Mouse (Mus musculus) hindbrain, embryonic 15.5 days (tissue): ENCODE results near the gene Cox10. TPM values are rescaled to one million over a fixed set of nuclear protein-coding genes. Genes with fewer than 3 reads are reported as not detected.

Experiments used
- ATAC-seq: fragments of 200-750 bp; cut with Nextera tagmentation; 2 replicates; pipeline ENCODE4 v1.8.0; 2017; ENCODE audit warnings: low read depth, moderate number of reproducible peaks, moderate TSS enrichment; ENCODE audit not compliant: low FRiP score
- H3K27ac ChIP-seq: fragments of 300-500 bp; sonication (generic); replicated peaks from 2 replicates; pipeline ENCODE4 v1.5.1; 2015; ENCODE audit warnings: mild to moderate bottlenecking, inconsistent platforms
- H3K27me3 ChIP-seq: fragments of 300-500 bp; sonication (generic); 2 replicates; pipeline ENCODE4 v1.6.1; 2015; ENCODE audit warnings: control low read depth, inconsistent platforms
- H3K36me3 ChIP-seq: fragments of 300-500 bp; sonication (generic); 2 replicates; pipeline ENCODE4 v1.6.1; 2015; ENCODE audit warnings: control low read depth, inconsistent platforms
- H3K4me1 ChIP-seq: fragments of 300-500 bp; sonication (generic); replicated peaks from 2 replicates; pipeline ENCODE4 v1.6.1; 2015; ENCODE audit warnings: control low read depth, inconsistent platforms
- H3K4me2 ChIP-seq: fragments of 300-500 bp; sonication (generic); 2 replicates; pipeline ENCODE4 v1.6.1; 2015; ENCODE audit warnings: moderate library complexity, mild to moderate bottlenecking, inconsistent platforms
- H3K4me3 ChIP-seq: fragments of 300-500 bp; sonication (generic); 2 replicates; pipeline ENCODE4 v1.5.1; 2015; ENCODE audit warnings: mild to moderate bottlenecking, inconsistent platforms
- H3K9ac ChIP-seq: fragments of 300-500 bp; sonication (generic); 2 replicates; pipeline ENCODE4 v1.6.1; 2015; ENCODE audit warnings: inconsistent platforms
- H3K9me3 ChIP-seq: fragments of 300-500 bp; sonication (generic); 2 replicates; pipeline ENCODE4 v1.6.1; 2016; ENCODE audit warnings: control low read depth, inconsistent platforms
- WGBS: fragments of 180-500 bp; shearing (Covaris S2); methylation state at CpG from one replicate; pipeline ENCODE4 v1.1.7; 2015; 5-methylcytosine and 5-hydroxymethylcytosine counted together
- polyA plus RNA-seq: library from polyadenylated mRNA; unstranded; fragments of >200 nt; fragmentation: Nextera tagmentation; extraction: Ambion mirVana; gene quantifications from 2 replicates; pipeline ENCODE4 v1.2.1, GENCODE M21; 2015

Gene Cox10
- polyA plus RNA-seq, 1 experiment from 2014 or later = 23.3 TPM

- 0 out of 2 replicates have a peak, but pooled peaks have one; percentile 28 for ATAC-seq
- Histone ChIP-seq H3K27me3 (no peaks in the 10 kb centered on the region), H3K27ac (0 out of 2 replicates have a peak overlapping the region, but pooled peaks have one; percentile 30), H3K36me3 (no peaks in the 10 kb centered on the region), H3K4me1 (peaks cover 28% of the 10 kb centered on the region), H3K4me2 (no peak overlapping the region), H3K9ac (no peak overlapping the region), H3K4me3 (no peak overlapping the region), H3K9me3 (no peaks in the 10 kb centered on the region)
- 40% methylated on average over 11 of the region's 11 CpGs for WGBS
These were observed 109.9 kb downstream of the Cox10 start for GRCm38 (mm10) chr11:63969205-63969910.

- no peak overlapping the region for H3K4me2 ChIP-seq
- H3K9me3 ChIP-seq = no peaks in the 10 kb centered on the region
- no peak overlapping the region for H3K4me3 ChIP-seq
- H3K27me3 ChIP-seq = no peaks in the 10 kb centered on the region
- H3K9ac ChIP-seq = no peak overlapping the region
- peak overlapping the region; percentile 30; the same call in 1 of the 2 replicates for H3K27ac ChIP-seq
- ATAC-seq = no peak
- H3K36me3 ChIP-seq = peaks cover under 1% of the 10 kb centered on the region; the same call in 1 of the 2 replicates
- 29% methylated on average over 3 of the region's 3 CpGs for WGBS
- H3K4me1 ChIP-seq = peaks cover 28% of the 10 kb centered on the region
These were observed 110.8 kb downstream of the Cox10 start for GRCm38 (mm10) chr11:63968388-63969035.

- H3K4me3 ChIP-seq = no peak overlapping the region
- WGBS = 81% methylated on average over 9 of the region's 9 CpGs
- H3K9me3 ChIP-seq = no peaks in the 10 kb centered on the region
- H3K4me2 ChIP-seq = no peak overlapping the region
- H3K27me3 ChIP-seq = no peaks in the 10 kb centered on the region
- peaks cover 28% of the 10 kb centered on the region for H3K4me1 ChIP-seq
- H3K9ac ChIP-seq = no peak overlapping the region
- no peak for ATAC-seq
- peaks cover 3% of the 10 kb centered on the region; the same call in 1 of the 2 replicates for H3K36me3 ChIP-seq
- no peak overlapping the region for H3K27ac ChIP-seq
These were observed 111.5 kb downstream of the Cox10 start for GRCm38 (mm10) chr11:63967641-63968387.

GRCm38 (mm10) chr11:63965437-63965836, 113.8 kb downstream of the Cox10 start:
- H3K9ac ChIP-seq = no peak overlapping the region
- H3K27ac ChIP-seq = peak overlapping the region; percentile 49; the same call in 1 of the 2 replicates
- H3K27me3 ChIP-seq = no peaks in the 10 kb centered on the region
- H3K4me2 ChIP-seq = no peak overlapping the region
- 52% methylated on average over 5 of the region's 5 CpGs for WGBS
- ATAC-seq = 0 out of 2 replicates have a peak, but pooled peaks have one; percentile 46
- H3K4me1 ChIP-seq = peaks cover 28% of the 10 kb centered on the region
- peaks cover 3% of the 10 kb centered on the region; the same call in 1 of the 2 replicates for H3K36me3 ChIP-seq
- no peaks in the 10 kb centered on the region for H3K9me3 ChIP-seq
- no peak overlapping the region for H3K4me3 ChIP-seq

- Histone ChIP-seq H3K36me3 (no peaks in the 10 kb centered on the region), H3K4me1 (peaks cover 23% of the 10 kb centered on the region), H3K9me3 (no peaks in the 10 kb centered on the region), H3K4me3 (no peak overlapping the region), H3K9ac (no peak overlapping the region), H3K27me3 (no peaks in the 10 kb centered on the region; the same call in 1 of the 2 replicates), H3K27ac (no peak overlapping the region), H3K4me2 (no peak overlapping the region)
- ATAC-seq = no peak; the same call in 1 of the 2 replicates
- WGBS = 40% methylated on average over 4 of the region's 4 CpGs
These were observed 122.1 kb downstream of the Cox10 start for GRCm38 (mm10) chr11:63957207-63957606.

GRCm38 (mm10) chr11:63956748-63957147, 122.5 kb downstream of the Cox10 start:
- Histone ChIP-seq H3K9ac (no peak overlapping the region), H3K36me3 (no peaks in the 10 kb centered on the region), H3K27ac (no peak overlapping the region), H3K27me3 (no peaks in the 10 kb centered on the region; the same call in 1 of the 2 replicates), H3K4me3 (no peak overlapping the region), H3K4me1 (peaks cover 28% of the 10 kb centered on the region), H3K9me3 (no peaks in the 10 kb centered on the region), H3K4me2 (no peak overlapping the region)
- WGBS = 18% methylated on average over 7 of the region's 7 CpGs
- peak; percentile 55 for ATAC-seq

- no peak for ATAC-seq
- H3K9me3 ChIP-seq = no peaks in the 10 kb centered on the region
- no peak overlapping the region for H3K27ac ChIP-seq
- peaks cover 32% of the 10 kb centered on the region for H3K4me1 ChIP-seq
- no peak overlapping the region for H3K9ac ChIP-seq
- no peak overlapping the region for H3K4me3 ChIP-seq
- H3K36me3 ChIP-seq = no peaks in the 10 kb centered on the region
- H3K4me2 ChIP-seq = no peak overlapping the region
- 94% methylated on average over 2 of the region's 2 CpGs for WGBS
- H3K27me3 ChIP-seq = peaks cover 3% of the 10 kb centered on the region; the same call in 1 of the 2 replicates
These were observed 125.4 kb downstream of the Cox10 start for GRCm38 (mm10) chr11:63953887-63954286.

- peaks cover 32% of the 10 kb centered on the region for H3K4me1 ChIP-seq
- H3K27ac ChIP-seq = no peak overlapping the region
- no peak overlapping the region for H3K9ac ChIP-seq
- no peak for ATAC-seq
- H3K36me3 ChIP-seq = no peaks in the 10 kb centered on the region
- H3K9me3 ChIP-seq = no peaks in the 10 kb centered on the region
- peak overlapping the region; percentile 46; the same call in 1 of the 2 replicates for H3K4me2 ChIP-seq
- peaks cover 7% of the 10 kb centered on the region; the same call in 1 of the 2 replicates for H3K27me3 ChIP-seq
- no peak overlapping the region for H3K4me3 ChIP-seq
- 14% methylated on average over 4 of the region's 4 CpGs for WGBS
These were observed 126.5 kb downstream of the Cox10 start for GRCm38 (mm10) chr11:63952743-63953191.

- H3K27ac ChIP-seq = no peak overlapping the region
- H3K9ac ChIP-seq = no peak overlapping the region
- peak overlapping the region; percentile 20; the same call in 1 of the 2 replicates for H3K4me3 ChIP-seq
- peaks cover 7% of the 10 kb centered on the region; the same call in 1 of the 2 replicates for H3K27me3 ChIP-seq
- ATAC-seq = peak; percentile 71; the same call in 1 of the 2 replicates
- 6% methylated on average over 19 of the region's 19 CpGs for WGBS
- H3K36me3 ChIP-seq = no peaks in the 10 kb centered on the region
- H3K4me2 ChIP-seq = peak overlapping the region; percentile 46
- peaks cover 32% of the 10 kb centered on the region for H3K4me1 ChIP-seq
- no peaks in the 10 kb centered on the region for H3K9me3 ChIP-seq
These were observed 127.2 kb downstream of the Cox10 start for GRCm38 (mm10) chr11:63951831-63952631.

GRCm38 (mm10) chr11:63948371-63948770, 130.9 kb downstream of the Cox10 start:
- no peaks in the 10 kb centered on the region for H3K9me3 ChIP-seq
- 86% methylated on average over 11 of the region's 11 CpGs for WGBS
- no peak overlapping the region for H3K9ac ChIP-seq
- peaks cover 7% of the 10 kb centered on the region; the same call in 1 of the 2 replicates for H3K27me3 ChIP-seq
- H3K4me1 ChIP-seq = peaks cover 18% of the 10 kb centered on the region
- no peak for ATAC-seq
- H3K4me3 ChIP-seq = no peak overlapping the region
- no peaks in the 10 kb centered on the region for H3K36me3 ChIP-seq
- no peak overlapping the region for H3K4me2 ChIP-seq
- no peak overlapping the region for H3K27ac ChIP-seq

GRCm38 (mm10) chr11:63947024-63947423, 132.2 kb downstream of the Cox10 start:
- Histone ChIP-seq H3K27me3 (peaks cover 7% of the 10 kb centered on the region; the same call in 1 of the 2 replicates), H3K4me2 (no peak overlapping the region), H3K9ac (no peak overlapping the region), H3K4me1 (peaks cover 7% of the 10 kb centered on the region), H3K27ac (no peak overlapping the region), H3K36me3 (no peaks in the 10 kb centered on the region), H3K4me3 (no peak overlapping the region), H3K9me3 (no peaks in the 10 kb centered on the region)
- WGBS = 90% methylated on average over 2 of the region's 2 CpGs
- no peak for ATAC-seq
